Mouse (Mus musculus) MEL (cell line): ENCODE results near the gene Pole4. TPM values are rescaled to one million over a fixed set of nuclear protein-coding genes. Genes with fewer than 3 reads are reported as not detected.

ENCODE experiments used
- DNase-seq: peaks from one replicate; pipeline ENCODE4 v3.0.0; 2011; ENCODE audit warnings: low read depth, low spot score
- H3K27ac ChIP-seq: 2 replicates; pipeline ENCODE4 v1.5.1; 2012; ENCODE audit warnings: low read depth, mild to moderate bottlenecking, control low read depth, low read length, moderate library complexity; ENCODE audit not compliant: control insufficient read depth
- H3K27me3 ChIP-seq, 2 experiments: fragments of 150-350 bp in 1 of 2; sonication (generic) in 1 of 2; 2 replicates each; pipeline ENCODE4 v1.6.1; 2012; ENCODE audit warnings: low read length in 2 of 2, mild to moderate bottlenecking in 2 of 2, improper control_type of control experiment in 1 of 2, moderate library complexity in 1 of 2; ENCODE audit not compliant: insufficient read depth in 2 of 2, control insufficient read depth in 1 of 2
- H3K36me3 ChIP-seq, 2 experiments: 2 replicates each; pipeline ENCODE4 v1.6.1; 2012 to 2014; ENCODE audit warnings: low read length in 2 of 2, improper control_type of control experiment in 1 of 2, inconsistent platforms in 1 of 2, mild to moderate bottlenecking in 1 of 2; ENCODE audit not compliant: insufficient read depth in 2 of 2, control insufficient read depth in 1 of 2
- H3K4me1 ChIP-seq, 2 experiments: fragments of 150-350 bp in 1 of 2; sonication (generic) in 1 of 2; 2 replicates each; pipeline ENCODE4 v1.6.1; 2012; ENCODE audit warnings: low read length in 2 of 2, improper control_type of control experiment in 1 of 2, mild to moderate bottlenecking in 1 of 2; ENCODE audit not compliant: insufficient read depth in 2 of 2, control insufficient read depth in 1 of 2
- H3K4me3 ChIP-seq, 2 experiments: fragments of 150-350 bp in 1 of 2; sonication (generic) in 1 of 2; 2 replicates each; pipeline ENCODE4 v1.5.1; 2012; ENCODE audit warnings: low read depth in 2 of 2, low read length in 2 of 2, mild to moderate bottlenecking in 2 of 2, moderate library complexity in 2 of 2, control low read depth in 1 of 2, improper control_type of control experiment in 1 of 2; ENCODE audit not compliant: control insufficient read depth in 1 of 2, insufficient read depth in 1 of 2
- H3K79me2 ChIP-seq: 2 replicates; pipeline ENCODE4 v1.6.1; 2012; ENCODE audit warnings: mild to moderate bottlenecking, low read length, moderate library complexity; ENCODE audit not compliant: control insufficient read depth, poor library complexity, insufficient read depth
- H3K9ac ChIP-seq: 2 replicates; pipeline ENCODE4 v1.6.1; 2012; ENCODE audit warnings: low read depth, mild to moderate bottlenecking, control low read depth, low read length, moderate library complexity; ENCODE audit not compliant: control insufficient read depth, poor library complexity, severe bottlenecking
- H3K9me3 ChIP-seq: fragments of 150-350 bp; sonication (generic); replicated peaks from 2 replicates; pipeline ENCODE4 v1.6.1; 2012; ENCODE audit warnings: mild to moderate bottlenecking, low read length, improper control_type of control experiment, moderate library complexity; ENCODE audit not compliant: insufficient read depth
- CTCF ChIP-seq, 3 experiments: IDR thresholded peaks in 2 of 3; conservative IDR thresholded peaks in 1 of 3; 2 replicates each; pipeline ENCODE4 v1.5.1; 2011 to 2012; ENCODE audit warnings: low read length in 3 of 3, low read depth in 2 of 3, mild to moderate bottlenecking in 2 of 3, improper control_type of control experiment in 1 of 3, inconsistent platforms in 1 of 3, mixed read lengths in 1 of 3, moderate library complexity in 1 of 3; ENCODE audit not compliant: control insufficient read depth in 1 of 3, insufficient read depth in 1 of 3, poor library complexity in 1 of 3, severe bottlenecking in 1 of 3
- E2F4 ChIP-seq: IDR thresholded peaks from 2 replicates; pipeline ENCODE4 v1.6.1; 2011; ENCODE audit warnings: low read depth, low read length, improper control_type of control experiment, borderline replicate concordance
- GABPA ChIP-seq: IDR thresholded peaks from 2 replicates; pipeline ENCODE4 v1.6.1; 2012; ENCODE audit warnings: low read depth, mild to moderate bottlenecking, inconsistent platforms, low read length, improper control_type of control experiment, moderate library complexity
- KAT2A ChIP-seq: conservative IDR thresholded peaks from 2 replicates; pipeline ENCODE4 v1.6.1; 2012; ENCODE audit warnings: low read depth, low read length, improper control_type of control experiment, inconsistent platforms
- MAFK ChIP-seq: IDR thresholded peaks from 2 replicates; pipeline ENCODE4 v1.6.1; 2011; ENCODE audit warnings: low read depth, mild to moderate bottlenecking, low read length, improper control_type of control experiment, borderline replicate concordance
- MAZ ChIP-seq: IDR thresholded peaks from 2 replicates; pipeline ENCODE4 v1.6.1; 2012; ENCODE audit warnings: low read depth, mild to moderate bottlenecking, inconsistent platforms, low read length, improper control_type of control experiment
- MEF2A ChIP-seq: IDR thresholded peaks from 2 replicates; pipeline ENCODE4 v1.6.1; 2014; ENCODE audit warnings: low read depth, mild to moderate bottlenecking, inconsistent platforms, low read length, improper control_type of control experiment; ENCODE audit not compliant: poor library complexity, insufficient replicate concordance, severe bottlenecking; ENCODE audit errors: extremely low read depth
- MXI1 ChIP-seq: IDR thresholded peaks from 2 replicates; pipeline ENCODE4 v1.6.1; 2011; ENCODE audit warnings: mild to moderate bottlenecking, low read depth, low read length, improper control_type of control experiment
- MYB ChIP-seq: IDR thresholded peaks from 2 replicates; pipeline ENCODE4 v1.6.1; 2011; ENCODE audit warnings: mild to moderate bottlenecking, low read depth, low read length, improper control_type of control experiment
- NRF1 ChIP-seq: IDR thresholded peaks from 2 replicates; pipeline ENCODE4 v1.6.1; 2014; ENCODE audit warnings: low read depth, mild to moderate bottlenecking, inconsistent platforms, low read length, improper control_type of control experiment, moderate library complexity; ENCODE audit not compliant: poor library complexity, insufficient read depth, severe bottlenecking
- POLR2A ChIP-seq, 2 experiments: IDR thresholded peaks; 2 replicates each; pipeline ENCODE4 v1.6.1; 2011 to 2012; ENCODE audit warnings: low read length in 2 of 2, mild to moderate bottlenecking in 2 of 2, control low read depth in 1 of 2, improper control_type of control experiment in 1 of 2, low read depth in 1 of 2, moderate library complexity in 1 of 2; ENCODE audit not compliant: control insufficient read depth in 1 of 2, insufficient read depth in 1 of 2, poor library complexity in 1 of 2
- POLR2AphosphoS2 ChIP-seq: IDR thresholded peaks from 2 replicates; pipeline ENCODE4 v1.6.1; 2011; ENCODE audit warnings: low read length, improper control_type of control experiment
- POLR2AphosphoS5 ChIP-seq: IDR thresholded peaks from 2 replicates; pipeline ENCODE4 v1.6.1; 2012; ENCODE audit warnings: low read depth, borderline replicate concordance, mild to moderate bottlenecking, inconsistent platforms, low read length, moderate library complexity, mixed read lengths
- RCOR1 ChIP-seq: IDR thresholded peaks from 2 replicates; pipeline ENCODE4 v1.6.1; 2012; ENCODE audit warnings: low read depth, mild to moderate bottlenecking, inconsistent platforms, low read length, improper control_type of control experiment
- SIN3A ChIP-seq: IDR thresholded peaks from 2 replicates; pipeline ENCODE4 v1.6.1; 2012; ENCODE audit warnings: low read length, improper control_type of control experiment, inconsistent platforms
- SMC3 ChIP-seq: IDR thresholded peaks from 2 replicates; pipeline ENCODE4 v1.6.1; 2011; ENCODE audit warnings: low read depth, low read length, improper control_type of control experiment
- TAL1 ChIP-seq: IDR thresholded peaks from 2 replicates; pipeline ENCODE4 v1.6.1; 2012; ENCODE audit warnings: mild to moderate bottlenecking, inconsistent platforms, low read length, moderate library complexity, mixed read lengths
- TCF12 ChIP-seq: IDR thresholded peaks from 2 replicates; pipeline ENCODE4 v1.6.1; 2014; ENCODE audit warnings: low read depth, mild to moderate bottlenecking, inconsistent platforms, low read length, improper control_type of control experiment, moderate library complexity
- ZKSCAN1 ChIP-seq: IDR thresholded peaks from 2 replicates; pipeline ENCODE4 v1.6.1; 2012; ENCODE audit warnings: low read depth, mild to moderate bottlenecking, inconsistent platforms, low read length, improper control_type of control experiment, moderate library complexity
- ZMIZ1 ChIP-seq: IDR thresholded peaks from 2 replicates; pipeline ENCODE4 v1.6.1; 2012; ENCODE audit warnings: low read depth, mild to moderate bottlenecking, inconsistent platforms, low read length, improper control_type of control experiment, moderate library complexity
- ZNF384 ChIP-seq: IDR thresholded peaks from 2 replicates; pipeline ENCODE4 v1.6.1; 2012; ENCODE audit warnings: low read depth, mild to moderate bottlenecking, inconsistent platforms, low read length, improper control_type of control experiment
- polyA plus RNA-seq, 2 experiments: library from polyadenylated mRNA; stranded (reverse) in 1 of 2; unstranded in 1 of 2; fragments of >175 nt in 1 of 2; fragments of >200 nt in 1 of 2; gene quantifications; 2 replicates each; pipeline versions ENCODE4 v1.2.1 to v1.2.4; 2012; ENCODE audit warnings: low replicate concordance in 2 of 2, low read depth in 1 of 2; ENCODE audit not compliant: insufficient read length in 2 of 2, insufficient read depth in 1 of 2, missing spikeins in 1 of 2
- total RNA-seq: library from RNA; depleted of rRNA; stranded (reverse); fragments of 300-350 nt; gene quantifications from 2 replicates; pipeline ENCODE4 v1.2.3, GENCODE M21; 2012

Pole4 gene
- total and polyA plus RNA-seq, 3 experiments, result 67.2 to 76.7 TPM; not detected in 1

DNA sequence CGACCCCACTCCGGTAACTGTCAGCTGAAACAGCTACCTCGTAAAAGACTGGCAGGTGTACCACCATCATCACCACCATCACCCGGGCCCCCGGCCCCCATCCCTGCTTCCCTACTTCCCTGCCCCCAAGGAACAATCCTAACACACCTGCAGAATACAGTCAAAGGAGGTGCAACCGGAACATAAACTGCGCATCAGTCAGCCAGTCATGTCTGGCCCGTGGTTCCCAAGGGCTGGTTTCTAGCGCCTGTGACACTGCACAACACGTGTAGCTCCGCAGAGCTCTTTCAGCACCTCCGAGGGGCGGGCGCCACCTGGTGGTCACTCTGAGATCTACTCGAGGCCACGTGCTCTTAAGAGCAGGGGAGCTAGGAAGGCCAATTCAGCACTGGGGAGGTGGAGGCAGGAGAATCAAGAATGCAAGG, 2.6 kb downstream of the Pole4 start (continued):
- TF ChIP-seq TCF12, result no peak
- no peak for TF ChIP-seq KAT2A

DNA sequence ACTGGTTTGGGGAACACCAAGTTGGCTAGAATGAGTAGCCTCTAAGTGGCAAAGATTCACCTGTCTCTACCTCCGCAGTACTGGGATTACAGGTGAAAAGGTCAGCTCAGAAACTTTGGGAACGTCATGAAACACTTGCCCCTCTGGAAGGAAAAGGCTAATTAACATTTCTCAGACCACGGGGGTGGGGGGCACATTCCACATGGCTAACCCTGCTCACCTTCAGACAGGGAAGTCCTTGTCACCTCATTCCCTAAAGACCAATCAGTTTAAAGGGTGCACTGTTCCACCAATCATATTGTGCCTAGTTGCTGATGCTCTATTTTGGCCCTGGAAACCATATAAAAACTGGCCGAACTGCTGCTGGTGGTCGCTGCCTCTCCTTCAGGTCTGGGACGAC, 3.9 kb downstream of the Pole4 start:
- H3K27me3 ChIP-seq, result no peaks in the 10 kb centered on the region
- H3K27ac ChIP-seq, result no peak overlapping the region
- no peaks in the 10 kb centered on the region for H3K36me3 ChIP-seq
- no peak overlapping the region for H3K4me3 ChIP-seq
- no peaks in the 10 kb centered on the region for H3K9me3 ChIP-seq
- DNase-seq, result no peak
- H3K79me2 ChIP-seq, result no peaks in the 10 kb centered on the region
- H3K9ac ChIP-seq, result no peak overlapping the region
- peaks cover 0 to 8% of the 10 kb centered on the region in 2 experiments; a peak in 1 of 4 replicates for H3K4me1 ChIP-seq
- TF ChIP-seq TCF12 (no peak), ZKSCAN1 (no peak), ZMIZ1 (no peak), MXI1 (no peak), POLR2AphosphoS5 (no peak), CTCF (IDR thresholded peaks at IDR 0.05 in 2 of 3, conservative IDR thresholded peaks at IDR 0.05 in 1 of 3; ENCODE audit: control insufficient read depth in 1 of 3, insufficient read depth in 1 of 3, low read depth in 2 of 3, low read length in 3 of 3, poor library complexity in 1 of 3, severe bottlenecking in 1 of 3) (no peak), NRF1 (no peak), MAZ (no peak)

DNA sequence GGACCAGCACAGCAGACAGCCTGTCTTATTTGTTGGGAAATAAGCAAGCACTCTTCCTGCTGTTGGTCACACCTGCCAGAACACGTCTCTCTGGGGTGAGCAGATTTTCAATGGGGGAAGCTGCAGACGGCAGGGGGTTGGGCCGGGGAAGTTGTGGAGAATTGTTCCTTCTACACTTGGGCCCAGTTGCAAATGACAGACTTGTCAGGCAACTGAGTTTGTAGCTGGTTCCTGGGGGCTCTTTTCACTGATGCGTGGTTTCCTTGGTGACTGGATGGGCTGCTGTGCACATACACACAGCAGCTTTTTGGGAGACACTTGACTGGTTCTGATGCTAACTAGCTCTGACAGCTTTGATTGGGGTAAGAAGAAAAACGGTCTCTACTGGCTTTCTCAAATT, 5.3 kb downstream of the Pole4 start:
- Histone ChIP-seq H3K4me3 (no peak overlapping the region), H3K4me1 (peaks cover 0 to 8% of the 10 kb centered on the region in 2 experiments; a peak in 1 of 4 replicates), H3K27me3 (no peaks in the 10 kb centered on the region), H3K9me3 (no peaks in the 10 kb centered on the region), H3K27ac (no peak overlapping the region), H3K9ac (no peak overlapping the region), H3K79me2 (no peaks in the 10 kb centered on the region), H3K36me3 (no peaks in the 10 kb centered on the region)
- no peak for DNase-seq
- no peak for TF ChIP-seq POLR2A (IDR thresholded peaks at IDR 0.05; ENCODE audit: control insufficient read depth in 1 of 2, insufficient read depth in 1 of 2, low read depth in 1 of 2, low read length in 2 of 2, poor library complexity in 1 of 2)
- no peak for TF ChIP-seq TCF12
- no peak for TF ChIP-seq ZNF384
- no peak for TF ChIP-seq SIN3A
- TF ChIP-seq MYB, result no peak
- no peak for TF ChIP-seq POLR2AphosphoS5
- no peak for TF ChIP-seq GABPA
- TF ChIP-seq TAL1, result no peak
- no peak for TF ChIP-seq POLR2AphosphoS2
- TF ChIP-seq MAZ, result no peak
- no peak for TF ChIP-seq MEF2A
- no peak for TF ChIP-seq SMC3
- TF ChIP-seq MAFK, result no peak
- TF ChIP-seq KAT2A, result no peak
- no peak for TF ChIP-seq E2F4
- TF ChIP-seq RCOR1, result no peak
